7 mouse cellular contexts compared by ENCODE assay signal in the genomic region with DNA sequence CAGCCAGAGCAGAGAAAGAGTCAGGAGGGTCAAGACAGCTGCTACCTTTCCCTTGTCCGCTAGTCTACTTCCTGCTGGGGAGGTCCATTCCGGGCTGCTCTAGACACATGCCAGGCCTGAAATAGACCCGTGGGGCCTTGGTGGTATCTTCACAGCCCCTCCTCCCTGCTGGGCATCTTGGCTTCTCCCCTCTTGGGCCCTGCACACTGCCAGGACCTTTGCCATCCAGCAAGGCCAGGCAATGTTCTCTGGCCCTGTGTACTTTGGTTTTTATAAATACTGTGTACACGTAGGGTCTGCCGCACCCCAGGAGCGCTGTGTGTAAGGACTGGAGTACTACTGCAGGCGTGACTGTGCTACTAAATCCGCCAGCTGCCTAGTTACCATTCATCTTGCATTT. TPM values are rescaled to one million over a fixed set of nuclear protein-coding genes. Genes with fewer than 3 reads are reported as not detected.
DNase-seq lines count a peak whose midpoint lies in the region; ATAC-seq and TF ChIP-seq lines count a peak whose summit lies in the region.

No protein-coding gene starts in this region.

- ATAC-seq in heart, embryonic 15.5 days (replicated peaks; ENCODE audit: insufficient number of reproducible peaks, insufficient read depth, low FRiP score, low read depth), result no peak
- no peak for ATAC-seq in midbrain, embryonic 11.5 days (ENCODE audit: low FRiP score)
- no peak for ATAC-seq in liver, embryonic 11.5 days (replicated peaks; ENCODE audit: low FRiP score)

- peaks cover 2% of the 10 kb centered on the region for H3K79me2 ChIP-seq in MEL (ENCODE audit: control insufficient read depth, insufficient read depth, low read length, poor library complexity)

- 80% methylated on average over 8 of the region's 8 CpGs for WGBS in embryonic facial prominence, embryonic 10.5 days
- 46% methylated on average over 8 of the region's 8 CpGs for WGBS in heart, embryonic 15.5 days
- WGBS in midbrain, embryonic 11.5 days, result 73% methylated on average over 8 of the region's 8 CpGs
- 60% methylated on average over 8 of the region's 8 CpGs for WGBS in liver, embryonic 11.5 days

- H3K27ac ChIP-seq in MEL (ENCODE audit: control insufficient read depth, low read depth, low read length), result peak overlapping the region; percentile 37
- peak overlapping the region; percentile 69; the same call in 1 of the 2 replicates for H3K27ac ChIP-seq in embryonic facial prominence, embryonic 10.5 days (replicated peaks)
- peak overlapping the region; percentile 73 for H3K27ac ChIP-seq in heart, embryonic 15.5 days
- peak overlapping the region; percentile 15; the same call in 1 of the 2 replicates for H3K27ac ChIP-seq in midbrain, embryonic 11.5 days (ENCODE audit: low read depth, low read length)
- H3K27ac ChIP-seq in liver, embryonic 11.5 days (ENCODE audit: low read depth, low read length), result no peak overlapping the region

- no peak for TF ChIP-seq POLR2A in MEL (IDR thresholded peaks at IDR 0.05; ENCODE audit: control insufficient read depth in 1 of 2, insufficient read depth in 1 of 2, low read depth in 1 of 2, low read length in 2 of 2, poor library complexity in 1 of 2)

- peaks cover 19 to 39% of the 10 kb centered on the region in 2 experiments for H3K4me1 ChIP-seq in MEL (ENCODE audit: control insufficient read depth in 1 of 2, insufficient read depth in 2 of 2, low read length in 2 of 2)
- H3K4me1 ChIP-seq in embryonic facial prominence, embryonic 10.5 days, result peaks cover 94% of the 10 kb centered on the region
- peaks cover 93% of the 10 kb centered on the region for H3K4me1 ChIP-seq in heart, embryonic 15.5 days (replicated peaks)
- peaks cover 41% of the 10 kb centered on the region for H3K4me1 ChIP-seq in midbrain, embryonic 11.5 days (ENCODE audit: control insufficient read depth, insufficient read depth, low read length)
- peaks cover 84% of the 10 kb centered on the region for H3K4me1 ChIP-seq in liver, embryonic 11.5 days (replicated peaks; ENCODE audit: control insufficient read depth, insufficient read depth, low read length)

- no peak overlapping the region for H3K4me3 ChIP-seq in MEL (ENCODE audit: control insufficient read depth in 1 of 2, insufficient read depth in 1 of 2, low read depth in 2 of 2, low read length in 2 of 2)
- H3K4me3 ChIP-seq in embryonic facial prominence, embryonic 10.5 days, result no peak overlapping the region
- no peak overlapping the region for H3K4me3 ChIP-seq in heart, embryonic 15.5 days
- H3K4me3 ChIP-seq in midbrain, embryonic 11.5 days (ENCODE audit: low read depth, low read length), result no peak overlapping the region
- no peak overlapping the region for H3K4me3 ChIP-seq in liver, embryonic 11.5 days (ENCODE audit: low read depth, low read length)

- no peaks in the 10 kb centered on the region for H3K9me3 ChIP-seq in MEL (replicated peaks; ENCODE audit: insufficient read depth, low read length)
- H3K9me3 ChIP-seq in embryonic facial prominence, embryonic 10.5 days, result no peaks in the 10 kb centered on the region
- H3K9me3 ChIP-seq in heart, embryonic 15.5 days (replicated peaks), result no peaks in the 10 kb centered on the region
- H3K9me3 ChIP-seq in midbrain, embryonic 11.5 days (ENCODE audit: control insufficient read depth, low read length), result no peaks in the 10 kb centered on the region
- no peaks in the 10 kb centered on the region for H3K9me3 ChIP-seq in liver, embryonic 11.5 days (ENCODE audit: control insufficient read depth, low read length)

- DNase-seq in MEL (ENCODE audit: low read depth, low spot score), result peak; percentile 48
- DNase-seq in embryonic facial prominence, embryonic 10.5 days (ENCODE audit: low spot score), result no peak
- DNase-seq in midbrain, embryonic 11.5 days (ENCODE audit: low spot score, missing footprints), result no peak
- no peak for DNase-seq in left cerebral cortex, postnatal 4 days
- DNase-seq in liver, embryonic 11.5 days (ENCODE audit: low spot score), result no peak
- DNase-seq in layer of hippocampus, adult 9-11 months, result no peak

- H3K36me3 ChIP-seq in MEL (ENCODE audit: control insufficient read depth in 1 of 2, insufficient read depth in 2 of 2, low read length in 2 of 2), result peaks cover 0 to 30% of the 10 kb centered on the region in 2 experiments; a peak in 3 of 4 replicates
- peaks cover 66% of the 10 kb centered on the region for H3K36me3 ChIP-seq in embryonic facial prominence, embryonic 10.5 days (replicated peaks)
- H3K36me3 ChIP-seq in heart, embryonic 15.5 days, result peaks cover 1% of the 10 kb centered on the region; the same call in 1 of the 2 replicates
- H3K36me3 ChIP-seq in midbrain, embryonic 11.5 days (ENCODE audit: control insufficient read depth, insufficient read depth, low read length), result 0 out of 2 replicates have a peak, but pooled peaks cover 2% of the 10 kb centered on the region
- H3K36me3 ChIP-seq in liver, embryonic 11.5 days (ENCODE audit: control insufficient read depth, insufficient read depth, low read length), result no peaks in the 10 kb centered on the region

- peak overlapping the region; percentile 9; the same call in 1 of the 2 replicates for H3K4me2 ChIP-seq in heart, embryonic 15.5 days
- no peak overlapping the region for H3K4me2 ChIP-seq in midbrain, embryonic 11.5 days
- no peak overlapping the region for H3K4me2 ChIP-seq in liver, embryonic 11.5 days

- no peak overlapping the region for H3K9ac ChIP-seq in MEL (ENCODE audit: control insufficient read depth, low read depth, low read length, poor library complexity, severe bottlenecking)
- no peak overlapping the region for H3K9ac ChIP-seq in heart, embryonic 15.5 days
- no peak overlapping the region for H3K9ac ChIP-seq in midbrain, embryonic 11.5 days (ENCODE audit: low read length)
- no peak overlapping the region for H3K9ac ChIP-seq in liver, embryonic 11.5 days (ENCODE audit: low read depth, low read length)

- no peak for TF ChIP-seq CTCF in MEL (IDR thresholded peaks at IDR 0.05 in 2 of 3, conservative IDR thresholded peaks at IDR 0.05 in 1 of 3; ENCODE audit: control insufficient read depth in 1 of 3, insufficient read depth in 1 of 3, low read depth in 2 of 3, low read length in 3 of 3, poor library complexity in 1 of 3, severe bottlenecking in 1 of 3)

- intact Hi-C loops in left cerebral cortex, postnatal 4 days (cut with DNase I), result no loop called here

- no peak for TF ChIP-seq EP300 in MEL (IDR thresholded peaks at IDR 0.05; ENCODE audit: low read depth in 1 of 2, low read length in 2 of 2)

- H3K27me3 ChIP-seq in MEL (ENCODE audit: control insufficient read depth in 1 of 2, insufficient read depth in 2 of 2, low read length in 2 of 2), result no peaks in the 10 kb centered on the region
- H3K27me3 ChIP-seq in embryonic facial prominence, embryonic 10.5 days (replicated peaks; ENCODE audit: low read depth, poor library complexity, severe bottlenecking), result no peaks in the 10 kb centered on the region
- H3K27me3 ChIP-seq in heart, embryonic 15.5 days, result no peaks in the 10 kb centered on the region
- H3K27me3 ChIP-seq in midbrain, embryonic 11.5 days (ENCODE audit: control insufficient read depth, insufficient read depth, low read length), result no peaks in the 10 kb centered on the region
- no peaks in the 10 kb centered on the region for H3K27me3 ChIP-seq in liver, embryonic 11.5 days (replicated peaks; ENCODE audit: control insufficient read depth, insufficient read depth, low read length)

- no peak for TF ChIP-seq RAD21 in MEL (IDR thresholded peaks at IDR 0.05; ENCODE audit: low read depth, low read length)

TF ChIP-seq in MEL, 35 proteins besides CTCF, POLR2A, EP300 and RAD21:
- no peak for TF ChIP-seq RCOR1 (IDR thresholded peaks at IDR 0.05; ENCODE audit: low read depth, low read length)
- TF ChIP-seq MYC (IDR thresholded peaks at IDR 0.05; ENCODE audit: low read depth, low read length), result no peak
- no peak for TF ChIP-seq MYB (IDR thresholded peaks at IDR 0.05; ENCODE audit: low read depth, low read length)
- no peak for TF ChIP-seq BHLHE40 (IDR thresholded peaks at IDR 0.05; ENCODE audit: borderline replicate concordance, low read depth, low read length)
- TF ChIP-seq ZKSCAN1 (IDR thresholded peaks at IDR 0.05; ENCODE audit: low read depth, low read length), result no peak
- TF ChIP-seq KAT2A (conservative IDR thresholded peaks at IDR 0.05; ENCODE audit: low read depth, low read length), result no peak
- no peak for TF ChIP-seq MAX (IDR thresholded peaks at IDR 0.05; ENCODE audit: low read length)
- no peak for TF ChIP-seq ZC3H11A (IDR thresholded peaks at IDR 0.05; ENCODE audit: low read depth, low read length)

RNA-seq across cellular contexts. Expression of a gene that starts 54.5 kb away (rescaled TPM):
- total RNA-seq in MEL (2012; rRNA removed), result 2.7 and 3.7 TPM in 2 replicates
- 10 to 100 TPM in 1 of 2 experiments, not detected in 1; 19.9 TPM for polyA plus RNA-seq in MEL (2012; ENCODE audit: insufficient read depth in 1 of 2, insufficient read length in 2 of 2, low read depth in 1 of 2, low replicate concordance in 2 of 2, missing spikeins in 1 of 2)
- 42.8 and 45.6 TPM in 2 replicates for polyA plus RNA-seq in embryonic facial prominence, embryonic 10.5 days (2016; fragmentation: Nextera tagmentation; extraction: Ambion mirVana)
- 22.1 and 26.2 TPM in 2 replicates for polyA plus RNA-seq in heart, embryonic 15.5 days (2015; fragmentation: Nextera tagmentation; extraction: Ambion mirVana)
- polyA plus RNA-seq in midbrain, embryonic 11.5 days (2014; fragmentation: Nextera tagmentation; extraction: Ambion mirVana), result 47.7 and 51.5 TPM in 2 replicates
- 100 to 1,000 TPM; 149 to 152 TPM for total RNA-seq in left cerebral cortex, postnatal 4 days (2021)
- 27.5 and 31.0 TPM in 2 replicates for polyA plus RNA-seq in liver, embryonic 11.5 days (2014; fragmentation: Nextera tagmentation; extraction: Ambion mirVana)
